Mouse (Mus musculus) midbrain, embryonic 16.5 days (tissue): ENCODE data around the gene Rad1. TPM values are rescaled to one million over a fixed set of nuclear protein-coding genes. Genes with fewer than 3 reads are reported as not detected.

Source experiments
- ATAC-seq: fragments of 200-750 bp; cut with Nextera tagmentation; 2 replicates; pipeline ENCODE4 v1.8.0; 2017; ENCODE audit warnings: moderate TSS enrichment
- H3K27ac ChIP-seq: fragments of 300-500 bp; sonication (generic); 2 replicates; pipeline ENCODE4 v1.5.1; 2014; ENCODE audit warnings: mild to moderate bottlenecking, low read length, mixed read lengths
- H3K27me3 ChIP-seq: fragments of 300-500 bp; sonication (generic); 2 replicates; pipeline ENCODE4 v1.6.1; 2014; ENCODE audit warnings: low read depth, low read length, mixed read lengths; ENCODE audit not compliant: control insufficient read depth, insufficient read depth
- H3K36me3 ChIP-seq: fragments of 300-500 bp; sonication (generic); 2 replicates; pipeline ENCODE4 v1.6.1; 2014; ENCODE audit warnings: mild to moderate bottlenecking, low read length, moderate library complexity, mixed read lengths; ENCODE audit not compliant: control insufficient read depth, insufficient read depth
- H3K4me1 ChIP-seq: fragments of 300-500 bp; sonication (generic); 2 replicates; pipeline ENCODE4 v1.6.1; 2014; ENCODE audit warnings: mild to moderate bottlenecking, low read length, mixed read lengths; ENCODE audit not compliant: control insufficient read depth, insufficient read depth
- H3K4me2 ChIP-seq: fragments of 300-500 bp; sonication (generic); 2 replicates; pipeline ENCODE4 v1.6.1; 2014; ENCODE audit warnings: mild to moderate bottlenecking, low read length, mixed read lengths
- H3K4me3 ChIP-seq: fragments of 300-500 bp; sonication (generic); 2 replicates; pipeline ENCODE4 v1.5.1; 2014; ENCODE audit warnings: low read depth, mild to moderate bottlenecking, low read length, moderate library complexity, mixed read lengths
- H3K9ac ChIP-seq: fragments of 300-500 bp; sonication (generic); 2 replicates; pipeline ENCODE4 v1.6.1; 2014; ENCODE audit warnings: low read depth, low read length, mixed read lengths
- H3K9me3 ChIP-seq: fragments of 300-500 bp; sonication (generic); replicated peaks from 2 replicates; pipeline ENCODE4 v1.6.1; 2014; ENCODE audit warnings: mild to moderate bottlenecking, low read length, mixed read lengths; ENCODE audit not compliant: control insufficient read depth, poor library complexity, severe bottlenecking
- WGBS: fragments of 180-500 bp; shearing (Covaris S2); extraction: QIAGEN DNeasy Blood & Tissue Kit; methylation state at CpG from one replicate; pipeline ENCODE4 v1.1.7; 2014; 5-methylcytosine and 5-hydroxymethylcytosine counted together
- polyA plus RNA-seq: library from polyadenylated mRNA; unstranded; fragments of >200 nt; fragmentation: Nextera tagmentation; extraction: Ambion mirVana; gene quantifications from 2 replicates; pipeline ENCODE4 v1.2.1, GENCODE M21; 2015

Rad1 gene
- 20.1 and 24.2 TPM in 2 replicates for polyA plus RNA-seq

GRCm38 (mm10) chr15:10485484-10486364 lies at the start of gene Rad1, which contains the start of gene Brix1:
Rad1 (plus strand) TSS chr15:10486018.
Brix1 (minus strand) TSS chr15:10485947.
- peak; percentile 100 for ATAC-seq
- Histone ChIP-seq H3K9me3 (no peaks in the 10 kb centered on the region), H3K4me1 (peaks cover 20% of the 10 kb centered on the region), H3K36me3 (peaks cover 16% of the 10 kb centered on the region), H3K9ac (peak within 1 kb of the TSS; percentile 87), H3K4me3 (peak within 1 kb of the TSS; percentile 89), H3K27me3 (no peaks in the 10 kb centered on the region), H3K27ac (peak within 1 kb of the TSS; percentile 87), H3K4me2 (peak within 1 kb of the TSS; percentile 84)
- under 1% methylated on average over 58 of the region's 58 CpGs for WGBS

GRCm38 (mm10) chr15:10436893-10437292 lies 48.9 kb upstream of the Rad1 start:
- H3K27ac ChIP-seq = no peak overlapping the region
- no peaks in the 10 kb centered on the region for H3K36me3 ChIP-seq
- no peak overlapping the region for H3K4me3 ChIP-seq
- H3K4me2 ChIP-seq = no peak overlapping the region
- H3K9me3 ChIP-seq = no peaks in the 10 kb centered on the region
- H3K4me1 ChIP-seq = no peaks in the 10 kb centered on the region
- no peak overlapping the region for H3K9ac ChIP-seq
- 85% methylated on average over 1 of the region's 1 CpGs for WGBS
- ATAC-seq = no peak
- H3K27me3 ChIP-seq = no peaks in the 10 kb centered on the region

DNA sequence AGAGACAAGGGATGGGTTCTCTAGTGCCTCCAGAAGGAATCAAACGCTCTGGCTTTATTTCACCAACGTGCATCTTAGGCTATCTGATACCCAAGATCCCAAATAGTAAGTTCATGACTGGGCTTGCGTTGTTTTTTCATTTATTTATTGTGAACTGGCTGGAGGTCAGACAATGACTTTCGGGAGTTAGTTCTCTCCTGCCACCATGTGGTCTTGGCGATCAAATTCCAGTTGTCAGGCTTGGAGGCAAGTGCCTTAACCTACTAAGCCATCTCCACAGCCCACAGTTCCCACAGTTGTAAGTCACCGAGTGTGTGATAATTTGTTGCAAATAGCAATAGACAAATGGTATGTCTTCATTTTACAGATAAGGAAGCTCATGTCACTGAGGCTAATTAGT lies 45.9 kb upstream of the Rad1 start:
- Histone ChIP-seq H3K4me1 (no peaks in the 10 kb centered on the region), H3K9me3 (no peaks in the 10 kb centered on the region), H3K36me3 (0 out of 2 replicates have a peak, but pooled peaks cover under 1% of the 10 kb centered on the region), H3K27ac (no peak overlapping the region), H3K4me3 (no peak overlapping the region), H3K27me3 (no peaks in the 10 kb centered on the region), H3K4me2 (no peak overlapping the region), H3K9ac (no peak overlapping the region)
- no peak for ATAC-seq
- 79% methylated on average over 6 of the region's 6 CpGs for WGBS

- peaks cover 6% of the 10 kb centered on the region; the same call in 1 of the 2 replicates for H3K36me3 ChIP-seq
- no peaks in the 10 kb centered on the region for H3K27me3 ChIP-seq
- 94% methylated on average over 9 of the region's 9 CpGs for WGBS
- ATAC-seq = no peak
- H3K4me3 ChIP-seq = no peak overlapping the region
- no peak overlapping the region for H3K9ac ChIP-seq
- H3K9me3 ChIP-seq = no peaks in the 10 kb centered on the region
- H3K4me2 ChIP-seq = no peak overlapping the region
- H3K27ac ChIP-seq = no peak overlapping the region
- no peaks in the 10 kb centered on the region for H3K4me1 ChIP-seq
These were observed 44.3 kb upstream of the Rad1 start for GRCm38 (mm10) chr15:10441493-10441892.

- no peak overlapping the region for H3K27ac ChIP-seq
- H3K27me3 ChIP-seq = no peaks in the 10 kb centered on the region
- no peak overlapping the region for H3K4me3 ChIP-seq
- H3K4me1 ChIP-seq = no peaks in the 10 kb centered on the region
- H3K36me3 ChIP-seq = peaks cover 6% of the 10 kb centered on the region; the same call in 1 of the 2 replicates
- H3K9ac ChIP-seq = no peak overlapping the region
- H3K4me2 ChIP-seq = no peak overlapping the region
- WGBS = 46% methylated on average over 1 of the region's 1 CpGs
- no peaks in the 10 kb centered on the region for H3K9me3 ChIP-seq
- ATAC-seq = no peak
These were observed 43.5 kb upstream of the Rad1 start for GRCm38 (mm10) chr15:10442275-10442674.

DNA sequence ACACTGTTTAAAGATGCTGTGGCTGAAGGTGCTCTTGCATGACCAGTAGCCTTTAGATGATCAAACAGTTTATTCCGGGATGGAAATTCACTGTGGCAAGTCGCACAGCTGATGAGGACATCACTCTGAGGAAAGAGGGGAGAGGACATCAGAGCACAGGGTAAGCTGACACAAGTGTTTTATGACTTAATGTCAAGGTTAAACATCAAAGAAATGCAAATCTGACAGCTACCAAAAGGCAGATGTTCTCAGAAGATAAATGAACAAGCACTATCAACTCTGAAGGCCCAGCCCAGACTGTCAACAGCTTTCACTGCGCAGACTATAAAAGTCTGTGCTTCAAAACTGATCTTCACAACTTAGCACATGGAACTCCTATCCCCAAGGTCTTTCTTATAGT lies 38.7 kb upstream of the Rad1 start:
- Histone ChIP-seq H3K9me3 (no peaks in the 10 kb centered on the region), H3K27me3 (no peaks in the 10 kb centered on the region), H3K27ac (no peak overlapping the region), H3K9ac (no peak overlapping the region), H3K4me2 (no peak overlapping the region), H3K4me3 (no peak overlapping the region), H3K4me1 (no peaks in the 10 kb centered on the region), H3K36me3 (peaks cover 22% of the 10 kb centered on the region)
- WGBS = 83% methylated on average over 3 of the region's 3 CpGs
- no peak for ATAC-seq

DNA sequence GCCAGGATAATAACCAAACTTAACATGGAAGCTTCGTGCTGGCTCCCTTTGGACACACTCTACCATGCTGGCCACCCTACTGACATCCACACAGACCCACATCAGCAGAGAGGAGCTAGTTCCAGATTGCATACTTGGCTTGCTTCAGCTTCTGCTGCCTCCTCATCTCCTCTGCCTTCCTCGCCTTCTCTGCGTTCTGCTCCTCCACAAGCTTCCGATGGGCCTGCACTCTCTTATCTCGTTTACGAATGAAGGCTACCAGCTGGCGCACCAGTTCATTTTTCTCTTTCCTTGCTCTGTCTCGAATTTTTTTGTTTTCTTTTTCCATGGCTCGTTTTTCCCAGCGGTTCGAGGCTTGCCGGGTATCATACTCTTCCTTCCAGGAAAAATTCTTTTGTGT lies 24.8 kb upstream of the Rad1 start:
- WGBS = 94% methylated on average over 12 of the region's 12 CpGs
- Histone ChIP-seq H3K9me3 (no peaks in the 10 kb centered on the region), H3K27me3 (no peaks in the 10 kb centered on the region), H3K4me1 (no peaks in the 10 kb centered on the region), H3K9ac (no peak overlapping the region), H3K36me3 (peaks cover 16% of the 10 kb centered on the region), H3K4me3 (no peak overlapping the region), H3K27ac (no peak overlapping the region), H3K4me2 (no peak overlapping the region)
- no peak for ATAC-seq

DNA sequence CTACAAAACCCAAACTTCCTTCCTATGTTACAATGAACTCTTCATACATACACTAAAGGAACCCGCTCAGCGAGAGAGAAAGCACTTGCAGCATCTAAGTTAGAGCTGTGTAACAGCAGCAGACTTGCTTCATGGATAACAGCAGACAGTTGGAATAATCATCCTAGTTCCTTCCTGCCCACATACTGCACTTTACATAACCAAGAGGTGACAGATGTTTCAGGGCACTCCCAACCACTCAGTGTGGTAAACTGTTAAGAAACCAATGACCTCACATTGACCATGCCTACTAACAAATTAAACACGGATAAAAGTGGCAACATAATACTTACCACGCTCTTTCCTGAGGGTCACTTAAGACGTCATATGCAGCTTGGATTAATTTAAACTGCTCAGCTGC lies 22.3 kb upstream of the Rad1 start:
- Histone ChIP-seq H3K4me1 (peaks cover 2% of the 10 kb centered on the region; the same call in 1 of the 2 replicates), H3K4me3 (no peak overlapping the region), H3K9ac (no peak overlapping the region), H3K36me3 (peaks cover 14% of the 10 kb centered on the region), H3K9me3 (no peaks in the 10 kb centered on the region), H3K27me3 (no peaks in the 10 kb centered on the region), H3K27ac (no peak overlapping the region), H3K4me2 (no peak overlapping the region)
- no peak for ATAC-seq
- WGBS = 87% methylated on average over 5 of the region's 5 CpGs

- H3K27me3 ChIP-seq = no peaks in the 10 kb centered on the region
- no peak overlapping the region for H3K27ac ChIP-seq
- no peaks in the 10 kb centered on the region for H3K9me3 ChIP-seq
- WGBS = 91% methylated on average over 3 of the region's 3 CpGs
- H3K4me1 ChIP-seq = peaks cover 12% of the 10 kb centered on the region
- no peak overlapping the region for H3K4me3 ChIP-seq
- H3K9ac ChIP-seq = no peak overlapping the region
- no peak for ATAC-seq
- peaks cover 14% of the 10 kb centered on the region for H3K36me3 ChIP-seq
- no peak overlapping the region for H3K4me2 ChIP-seq
These were observed 21.1 kb upstream of the Rad1 start for GRCm38 (mm10) chr15:10464678-10465077.
